Mouse (Mus musculus) MEL (cell line): ENCODE measurements at regions not wholly inside any gene's neighbourhood (a gene's known extent, or its start where the extent isn't known, plus 50 kb on each side); places are given as distances from the start of the nearest gene placed in this dataset.

Source experiments
- DNase-seq: peaks from one replicate; pipeline ENCODE4 v3.0.0; 2011; ENCODE audit warnings: low read depth, low spot score
- H3K27ac ChIP-seq: 2 replicates; pipeline ENCODE4 v1.5.1; 2012; ENCODE audit warnings: low read depth, mild to moderate bottlenecking, control low read depth, low read length, moderate library complexity; ENCODE audit not compliant: control insufficient read depth
- H3K27me3 ChIP-seq, 2 experiments: fragments of 150-350 bp in 1 of 2; sonication (generic) in 1 of 2; 2 replicates each; pipeline ENCODE4 v1.6.1; 2012; ENCODE audit warnings: low read length in 2 of 2, mild to moderate bottlenecking in 2 of 2, improper control_type of control experiment in 1 of 2, moderate library complexity in 1 of 2; ENCODE audit not compliant: insufficient read depth in 2 of 2, control insufficient read depth in 1 of 2
- H3K36me3 ChIP-seq, 2 experiments: 2 replicates each; pipeline ENCODE4 v1.6.1; 2012 to 2014; ENCODE audit warnings: low read length in 2 of 2, improper control_type of control experiment in 1 of 2, inconsistent platforms in 1 of 2, mild to moderate bottlenecking in 1 of 2; ENCODE audit not compliant: insufficient read depth in 2 of 2, control insufficient read depth in 1 of 2
- H3K4me1 ChIP-seq, 2 experiments: fragments of 150-350 bp in 1 of 2; sonication (generic) in 1 of 2; 2 replicates each; pipeline ENCODE4 v1.6.1; 2012; ENCODE audit warnings: low read length in 2 of 2, improper control_type of control experiment in 1 of 2, mild to moderate bottlenecking in 1 of 2; ENCODE audit not compliant: insufficient read depth in 2 of 2, control insufficient read depth in 1 of 2
- H3K4me3 ChIP-seq, 2 experiments: fragments of 150-350 bp in 1 of 2; sonication (generic) in 1 of 2; 2 replicates each; pipeline ENCODE4 v1.5.1; 2012; ENCODE audit warnings: low read depth in 2 of 2, low read length in 2 of 2, mild to moderate bottlenecking in 2 of 2, moderate library complexity in 2 of 2, control low read depth in 1 of 2, improper control_type of control experiment in 1 of 2; ENCODE audit not compliant: control insufficient read depth in 1 of 2, insufficient read depth in 1 of 2
- H3K79me2 ChIP-seq: 2 replicates; pipeline ENCODE4 v1.6.1; 2012; ENCODE audit warnings: mild to moderate bottlenecking, low read length, moderate library complexity; ENCODE audit not compliant: control insufficient read depth, poor library complexity, insufficient read depth
- H3K9ac ChIP-seq: 2 replicates; pipeline ENCODE4 v1.6.1; 2012; ENCODE audit warnings: low read depth, mild to moderate bottlenecking, control low read depth, low read length, moderate library complexity; ENCODE audit not compliant: control insufficient read depth, poor library complexity, severe bottlenecking
- H3K9me3 ChIP-seq: fragments of 150-350 bp; sonication (generic); replicated peaks from 2 replicates; pipeline ENCODE4 v1.6.1; 2012; ENCODE audit warnings: mild to moderate bottlenecking, low read length, improper control_type of control experiment, moderate library complexity; ENCODE audit not compliant: insufficient read depth
- BHLHE40 ChIP-seq: IDR thresholded peaks from 2 replicates; pipeline ENCODE4 v1.6.1; 2012; ENCODE audit warnings: low read depth, mild to moderate bottlenecking, inconsistent platforms, low read length, improper control_type of control experiment, borderline replicate concordance
- CHD1 ChIP-seq: IDR thresholded peaks from 2 replicates; pipeline ENCODE4 v1.6.1; 2012; ENCODE audit warnings: low read depth, mild to moderate bottlenecking, inconsistent platforms, low read length, improper control_type of control experiment
- CHD2 ChIP-seq: IDR thresholded peaks from 2 replicates; pipeline ENCODE4 v1.6.1; 2011; ENCODE audit warnings: low read length, improper control_type of control experiment
- ELF1 ChIP-seq: IDR thresholded peaks from 2 replicates; pipeline ENCODE4 v1.6.1; 2014; ENCODE audit warnings: low read depth, mild to moderate bottlenecking, inconsistent platforms, low read length, improper control_type of control experiment, moderate library complexity
- EP300 ChIP-seq, 2 experiments: IDR thresholded peaks; 2 replicates each; pipeline ENCODE4 v1.6.1; 2011; ENCODE audit warnings: improper control_type of control experiment in 2 of 2, low read length in 2 of 2, low read depth in 1 of 2, mild to moderate bottlenecking in 1 of 2
- GABPA ChIP-seq: IDR thresholded peaks from 2 replicates; pipeline ENCODE4 v1.6.1; 2012; ENCODE audit warnings: low read depth, mild to moderate bottlenecking, inconsistent platforms, low read length, improper control_type of control experiment, moderate library complexity
- HCFC1 ChIP-seq: IDR thresholded peaks from 2 replicates; pipeline ENCODE4 v1.6.1; 2012; ENCODE audit warnings: low read depth, mild to moderate bottlenecking, inconsistent platforms, low read length, improper control_type of control experiment, moderate library complexity
- JUND ChIP-seq: IDR thresholded peaks from 2 replicates; pipeline ENCODE4 v1.6.1; 2011; ENCODE audit warnings: low read depth, mild to moderate bottlenecking, improper control_type of control experiment, low read length
- MAFK ChIP-seq: IDR thresholded peaks from 2 replicates; pipeline ENCODE4 v1.6.1; 2011; ENCODE audit warnings: low read depth, mild to moderate bottlenecking, low read length, improper control_type of control experiment, borderline replicate concordance
- MAX ChIP-seq: IDR thresholded peaks from 2 replicates; pipeline ENCODE4 v1.6.1; 2011; ENCODE audit warnings: low read length, improper control_type of control experiment
- MAZ ChIP-seq: IDR thresholded peaks from 2 replicates; pipeline ENCODE4 v1.6.1; 2012; ENCODE audit warnings: low read depth, mild to moderate bottlenecking, inconsistent platforms, low read length, improper control_type of control experiment
- MEF2A ChIP-seq: IDR thresholded peaks from 2 replicates; pipeline ENCODE4 v1.6.1; 2014; ENCODE audit warnings: low read depth, mild to moderate bottlenecking, inconsistent platforms, low read length, improper control_type of control experiment; ENCODE audit not compliant: poor library complexity, insufficient replicate concordance, severe bottlenecking; ENCODE audit errors: extremely low read depth
- POLR2A ChIP-seq, 2 experiments: IDR thresholded peaks; 2 replicates each; pipeline ENCODE4 v1.6.1; 2011 to 2012; ENCODE audit warnings: low read length in 2 of 2, mild to moderate bottlenecking in 2 of 2, control low read depth in 1 of 2, improper control_type of control experiment in 1 of 2, low read depth in 1 of 2, moderate library complexity in 1 of 2; ENCODE audit not compliant: control insufficient read depth in 1 of 2, insufficient read depth in 1 of 2, poor library complexity in 1 of 2
- POLR2AphosphoS2 ChIP-seq: IDR thresholded peaks from 2 replicates; pipeline ENCODE4 v1.6.1; 2011; ENCODE audit warnings: low read length, improper control_type of control experiment
- POLR2AphosphoS5 ChIP-seq: IDR thresholded peaks from 2 replicates; pipeline ENCODE4 v1.6.1; 2012; ENCODE audit warnings: low read depth, borderline replicate concordance, mild to moderate bottlenecking, inconsistent platforms, low read length, moderate library complexity, mixed read lengths
- UBTF ChIP-seq: IDR thresholded peaks from 2 replicates; pipeline ENCODE4 v1.6.1; 2012; ENCODE audit warnings: low read depth, mild to moderate bottlenecking, inconsistent platforms, low read length, improper control_type of control experiment, moderate library complexity, borderline replicate concordance; ENCODE audit not compliant: insufficient read depth
- USF2 ChIP-seq, 2 experiments: IDR thresholded peaks; 2 replicates each; pipeline ENCODE4 v1.6.1; 2011 to 2012; ENCODE audit warnings: improper control_type of control experiment in 2 of 2, low read length in 2 of 2, borderline replicate concordance in 1 of 2, inconsistent platforms in 1 of 2, low read depth in 1 of 2, mild to moderate bottlenecking in 1 of 2; ENCODE audit not compliant: insufficient read depth in 1 of 2

GRCm38 (mm10) chr11:114335950-114336838, 269.3 kb upstream of the Sdk2 start:
- no peak overlapping the region for H3K4me3 ChIP-seq
- TF ChIP-seq POLR2A (IDR thresholded peaks at IDR 0.05; ENCODE audit: control insufficient read depth in 1 of 2, insufficient read depth in 1 of 2, low read depth in 1 of 2, low read length in 2 of 2, poor library complexity in 1 of 2) (no peak), HCFC1 (no peak), POLR2AphosphoS5 (no peak), MAFK (no peak), MEF2A (no peak), POLR2AphosphoS2 (no peak), UBTF (no peak), USF2 (IDR thresholded peaks at IDR 0.05; ENCODE audit: borderline replicate concordance in 1 of 2, insufficient read depth in 1 of 2, low read depth in 1 of 2, low read length in 2 of 2) (no peak), MAZ (no peak), MAX (no peak), CHD2 (no peak), EP300 (IDR thresholded peaks at IDR 0.05; ENCODE audit: low read depth in 1 of 2, low read length in 2 of 2) (no peak), BHLHE40 (no peak), ELF1 (no peak), JUND (no peak)
- TF ChIP-seq, all 39 proteins: peak for 0
- Histone ChIP-seq H3K4me1 (no peaks in the 10 kb centered on the region), H3K9me3 (no peaks in the 10 kb centered on the region; the same call in 1 of the 2 replicates), H3K27me3 (no peaks in the 10 kb centered on the region), H3K9ac (no peak overlapping the region), H3K36me3 (no peaks in the 10 kb centered on the region), H3K27ac (no peak overlapping the region), H3K79me2 (no peaks in the 10 kb centered on the region)
- no peak for DNase-seq

DNA sequence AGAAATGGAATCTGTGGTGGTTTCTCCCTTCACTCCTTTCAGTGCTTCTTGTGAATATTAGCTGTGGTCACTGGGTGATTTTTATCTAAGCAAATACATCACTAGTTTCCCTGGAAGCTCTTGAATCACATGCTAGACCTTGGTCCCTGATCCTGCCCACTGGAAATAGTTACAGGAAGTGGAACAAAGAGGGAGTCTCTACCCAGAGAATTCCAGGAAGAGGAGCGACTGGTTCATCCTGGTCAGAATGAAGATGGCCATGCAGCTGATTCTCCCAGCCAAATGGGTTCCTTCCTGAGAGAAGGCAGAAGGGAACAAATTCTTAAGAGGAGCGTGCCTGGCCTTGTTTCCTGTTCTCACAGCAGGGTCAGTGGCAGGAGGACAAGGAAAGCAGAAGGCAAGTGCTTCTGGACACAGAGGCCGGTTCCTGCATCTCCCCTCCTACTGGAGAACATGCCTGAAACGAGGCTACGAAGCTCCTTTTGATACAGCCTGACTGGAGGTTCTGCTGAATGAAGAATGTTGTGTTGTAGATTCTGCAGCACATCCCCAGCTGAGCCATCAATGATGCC, 264.8 kb upstream of the Sdk2 start:
- Histone ChIP-seq H3K27me3 (no peaks in the 10 kb centered on the region), H3K36me3 (no peaks in the 10 kb centered on the region), H3K79me2 (no peaks in the 10 kb centered on the region)
- no peak for DNase-seq
- no peak for TF ChIP-seq GABPA
- no peak for TF ChIP-seq BHLHE40
- TF ChIP-seq CHD1, result no peak
- TF ChIP-seq EP300 (IDR thresholded peaks at IDR 0.05; ENCODE audit: low read depth in 1 of 2, low read length in 2 of 2), result no peak
- TF ChIP-seq, all 39 proteins: peak for 0
- H3K27ac ChIP-seq, result no peak overlapping the region
- no peaks in the 10 kb centered on the region for H3K9me3 ChIP-seq
- H3K4me1 ChIP-seq, result no peaks in the 10 kb centered on the region
- no peak overlapping the region for H3K4me3 ChIP-seq
- H3K9ac ChIP-seq, result no peak overlapping the region
